Mouse (Mus musculus) CD4-positive naive resting alpha-beta T cell, adult 76 days (primary cell): ENCODE data around the gene Nphp3. TPM values are rescaled to one million over a fixed set of nuclear protein-coding genes. Genes with fewer than 3 reads are reported as not detected.

Source experiments
- total RNA-seq: library from RNA; stranded (reverse); gene quantifications from one replicate; pipeline ENCODE4 v1.2.4, GENCODE M21; 2023

Nphp3 gene
- 11.5 TPM for total RNA-seq

DNA sequence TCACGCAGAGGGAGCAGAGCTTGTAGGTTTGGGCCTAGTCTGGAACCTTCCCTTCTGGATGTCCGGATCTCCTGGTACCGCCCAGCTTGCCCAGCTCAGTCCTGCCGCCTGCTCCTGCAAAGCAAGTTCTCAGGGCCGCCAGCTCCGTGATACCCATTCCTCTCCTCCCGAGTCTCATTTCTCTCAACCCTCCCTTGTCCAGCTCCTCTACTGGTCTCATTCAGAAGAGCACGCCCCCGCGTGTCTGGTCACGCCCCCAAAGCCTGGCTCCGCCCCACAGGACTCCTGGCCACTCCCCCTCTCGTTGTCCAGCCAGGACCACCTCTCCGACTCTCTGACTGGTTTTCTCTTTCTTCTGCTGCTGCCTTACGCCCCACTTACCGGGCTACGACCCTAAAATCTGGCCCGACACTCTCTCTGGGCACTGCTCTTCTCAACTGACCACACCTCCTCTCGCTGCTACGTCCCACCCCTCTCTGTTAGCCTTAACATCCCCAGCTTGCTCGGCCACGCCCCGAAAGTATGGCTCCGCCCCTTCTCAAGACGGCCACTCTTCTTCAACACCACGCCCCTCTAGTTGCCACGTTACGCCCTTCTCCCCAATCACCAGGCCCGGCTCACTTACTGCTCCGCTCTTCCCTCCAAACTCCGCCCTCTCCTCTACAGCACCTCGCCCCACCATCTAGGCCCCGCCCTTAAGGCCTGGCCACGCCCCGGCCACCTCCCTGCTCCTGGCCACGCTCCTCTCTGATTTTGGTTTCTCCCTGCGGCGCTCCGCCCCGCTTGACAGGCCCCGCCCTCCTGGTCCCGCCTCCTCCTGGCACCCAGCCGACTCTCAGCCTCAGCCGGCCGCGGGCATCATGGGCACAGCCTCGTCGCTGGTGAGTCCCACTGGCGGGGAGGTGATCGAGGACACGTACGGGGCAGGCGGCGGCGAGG is at the start of gene Nphp3:
Gene Nphp3, plus strand, starts transcription at position 624 of the 939 bp plus-strand sequence.

DNA sequence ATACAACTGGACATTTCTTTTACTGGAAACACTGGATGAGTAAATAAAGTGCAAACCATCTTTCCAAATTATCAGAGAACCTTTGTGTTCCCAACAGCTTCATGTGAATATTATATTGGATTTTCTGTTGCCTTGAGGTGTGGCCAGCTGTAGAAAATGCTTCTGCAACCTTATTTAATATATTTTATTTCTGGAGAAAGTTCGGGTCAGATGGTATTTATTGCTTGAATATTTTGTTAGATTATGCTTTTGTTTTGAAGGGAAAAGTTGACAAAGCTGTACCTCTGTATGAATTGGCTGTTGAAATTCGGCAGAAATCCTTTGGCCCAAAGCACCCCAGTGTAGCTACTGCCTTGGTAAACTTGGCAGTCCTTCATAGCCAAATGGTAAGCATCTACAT is 38.0 kb downstream of the Nphp3 start, which contains the start of gene Gm28305:
Gene Gm28305, plus strand, starts transcription at position 301 of the 400 bp plus-strand sequence.

DNA sequence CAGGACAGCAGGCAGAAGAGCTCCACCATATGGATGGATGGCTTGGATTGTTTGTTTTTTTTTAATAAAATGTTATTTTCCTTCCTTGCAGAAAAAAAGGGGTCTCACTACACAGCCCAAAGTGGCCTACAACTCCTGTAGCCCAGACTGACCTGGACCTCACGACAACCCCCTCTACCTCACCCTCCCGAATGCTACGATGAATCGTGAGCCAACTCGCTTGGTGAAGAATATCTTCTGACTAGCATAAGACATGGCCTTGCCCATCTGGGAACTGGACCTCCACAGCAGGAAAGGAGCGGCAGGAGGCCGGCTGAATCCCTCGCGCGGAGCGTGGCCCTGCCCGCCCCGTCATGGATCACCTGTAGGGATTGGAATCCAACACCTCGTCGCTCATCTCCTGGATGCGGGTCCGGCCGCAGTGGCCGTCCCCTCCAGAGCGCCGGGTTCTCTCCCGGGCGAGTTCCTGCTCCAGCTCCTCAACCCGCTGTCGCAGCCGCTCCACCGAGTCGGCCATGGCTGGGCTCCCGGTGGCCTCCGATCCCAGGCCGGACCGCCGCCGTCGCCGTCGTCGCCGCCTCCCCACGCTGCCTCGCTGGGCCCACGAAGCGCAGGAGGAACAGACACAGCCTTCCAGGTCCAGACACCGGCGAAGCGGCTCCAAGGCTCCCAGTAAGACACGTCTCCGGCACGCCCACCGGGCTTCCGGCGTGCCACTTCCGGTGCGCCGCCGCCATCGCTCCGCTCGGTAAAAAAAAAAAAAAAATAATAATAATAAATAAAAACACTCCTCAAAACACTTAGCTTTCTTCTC is 60.3 kb downstream of the Nphp3 start, which contains the start of gene Uba5:
Gene Uba5, minus strand, starts transcription at position 705 of the 814 bp plus-strand sequence.

DNA sequence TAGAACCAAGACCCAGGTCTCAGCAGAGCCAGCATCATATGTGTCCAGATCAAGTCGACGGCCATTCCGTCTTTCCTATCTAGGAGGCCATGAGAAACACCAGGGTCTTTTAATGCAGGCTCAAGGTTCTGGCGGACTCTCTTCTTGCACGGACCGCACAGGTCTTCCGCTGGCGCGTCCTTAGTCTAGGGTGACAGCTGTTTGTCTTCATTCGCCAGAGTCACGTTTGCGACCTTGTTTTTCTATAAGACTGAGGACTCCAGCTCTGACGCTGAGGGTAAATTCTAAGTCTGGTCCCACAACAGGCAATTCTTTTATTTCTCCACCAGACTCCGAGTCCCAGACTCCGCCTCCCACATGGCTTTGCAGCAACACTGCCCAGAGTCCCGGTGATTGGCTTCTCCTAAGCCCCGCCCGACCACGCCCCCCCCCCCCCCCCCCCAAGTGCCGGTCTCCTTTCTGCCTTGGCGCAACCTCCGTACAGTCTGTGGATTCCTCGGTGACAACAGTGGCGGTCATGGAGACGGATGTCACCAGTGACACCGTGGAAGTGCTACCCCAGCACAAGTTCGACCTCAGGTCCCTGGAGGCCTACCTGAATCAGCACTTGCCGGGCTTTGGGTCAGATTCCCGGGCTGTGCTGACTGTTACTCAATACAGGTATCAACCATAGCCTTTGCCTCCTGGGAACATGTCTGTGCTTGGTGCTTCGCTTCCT is 61.1 kb downstream of the Nphp3 start, which contains the start of gene Acad11:
Gene Acad11, plus strand, starts transcription at position 134 of the 718 bp plus-strand sequence.

Other genes with a start within 250 kb of the Nphp3 start
- gene Tmem108, start 240.7 kb upstream of the Nphp3 start, total RNA-seq: 1.9 TPM
- not detected for gene Gm28305, start 38.1 kb downstream of the Nphp3 start, total RNA-seq
- gene Uba5, start 60.6 kb downstream of the Nphp3 start, total RNA-seq: 24.3 TPM
- gene Acad11, start 60.8 kb downstream of the Nphp3 start, total RNA-seq: 13.3 TPM
- gene Ackr4, start 124.4 kb downstream of the Nphp3 start, total RNA-seq: not detected